Mouse (Mus musculus): Measurements from ENCODE around the gene Prex1.

- TF ChIP-seq POLR2A (IDR thresholded peaks at IDR 0.05; ENCODE audit: borderline replicate concordance, control insufficient read depth, low read depth, low read length): no peak
- TF ChIP-seq CTCF (IDR thresholded peaks at IDR 0.05; ENCODE audit: control insufficient read depth, insufficient read depth, low read length): no peak
Measured at GRCm38 (mm10) chr2:166700116-166700515, 13.5 kb downstream of the Prex1 start.

All from bone marrow, adult 2 months (tissue).